8 mouse cellular contexts compared by ENCODE assay signal in genomic region chr7:140821653-140822329, GRCm38 (mm10). TPM values are rescaled to one million over a fixed set of nuclear protein-coding genes. Genes with fewer than 3 reads are reported as not detected.
DNase-seq lines count a peak whose midpoint lies in the region; ATAC-seq and TF ChIP-seq lines count a peak whose summit lies in the region.

TSS of gene Zfp941 (minus strand) at chr7:140822178.

- 2% methylated on average over 21 of the region's 21 CpGs for WGBS in kidney, embryonic 16.5 days
- 8% methylated on average over 21 of the region's 21 CpGs for WGBS in liver, adult 2 months
- 3% methylated on average over 21 of the region's 21 CpGs for WGBS in neural tube, embryonic 11.5 days

- H3K4me1 ChIP-seq in kidney, embryonic 16.5 days (ENCODE audit: insufficient read depth, low read length): no peaks in the 10 kb centered on the region
- H3K4me1 ChIP-seq in liver, adult 2 months (ENCODE audit: control insufficient read depth, insufficient read depth, low read length): peaks cover 3% of the 10 kb centered on the region; the same call in 1 of the 2 replicates
- H3K4me1 ChIP-seq in neural tube, embryonic 11.5 days (ENCODE audit: control insufficient read depth, insufficient read depth, low read length): no peaks in the 10 kb centered on the region

- H3K4me3 ChIP-seq in kidney, embryonic 16.5 days (ENCODE audit: low read length): peak within 1 kb of the TSS; percentile 45
- H3K4me3 ChIP-seq in liver, adult 2 months (ENCODE audit: insufficient read depth, low read depth, low read length): peak within 1 kb of the TSS; percentile 86
- peak within 1 kb of the TSS; percentile 53 for H3K4me3 ChIP-seq in neural tube, embryonic 11.5 days (ENCODE audit: low read depth, low read length)

- H3K27ac ChIP-seq in kidney, embryonic 16.5 days (ENCODE audit: low read length): no peak within 1 kb of the TSS
- no peak within 1 kb of the TSS for H3K27ac ChIP-seq in liver, adult 2 months (replicated peaks; ENCODE audit: insufficient read depth, low read depth, low read length)
- no peak within 1 kb of the TSS for H3K27ac ChIP-seq in neural tube, embryonic 11.5 days (ENCODE audit: low read depth, low read length)

- H3K27me3 ChIP-seq in kidney, embryonic 16.5 days (ENCODE audit: insufficient read depth, low read length): no peaks in the 10 kb centered on the region
- no peaks in the 10 kb centered on the region for H3K27me3 ChIP-seq in liver, adult 2 months (ENCODE audit: control insufficient read depth, insufficient read depth, low read length)
- no peaks in the 10 kb centered on the region for H3K27me3 ChIP-seq in neural tube, embryonic 11.5 days (ENCODE audit: control insufficient read depth, insufficient read depth, low read length)

- ATAC-seq in kidney, embryonic 16.5 days (ENCODE audit: low FRiP score, low TSS enrichment): peak; percentile 77
- peak; percentile 81 for ATAC-seq in neural tube, embryonic 11.5 days (ENCODE audit: insufficient read depth, low FRiP score, low TSS enrichment)

- no peak for TF ChIP-seq POLR2A in liver, adult 2 months (IDR thresholded peaks at IDR 0.05; ENCODE audit: extremely low read depth, insufficient read depth, low read length)

- no peaks in the 10 kb centered on the region for H3K79me2 ChIP-seq in liver, adult 2 months (ENCODE audit: control insufficient read depth, insufficient read depth, low read length)

- TF ChIP-seq CTCF in liver, adult 2 months (IDR thresholded peaks at IDR 0.05; ENCODE audit: low read depth, low read length): no peak

- H3K4me2 ChIP-seq in kidney, embryonic 16.5 days (replicated peaks; ENCODE audit: low read depth, low read length): peak within 1 kb of the TSS; percentile 57
- H3K4me2 ChIP-seq in neural tube, embryonic 11.5 days (ENCODE audit: low read depth): peak within 1 kb of the TSS; percentile 73

- peak; percentile 90 for DNase-seq in heart, adult 11 months
- no peak for DNase-seq in heart, adult 8-10 months (ENCODE audit: low spot score)
- DNase-seq in cerebellum, postnatal 36 days: peak; percentile 86
- peak; percentile 63 to 82 for DNase-seq in frontal cortex, postnatal 36 days (ENCODE audit: low spot score in 2 of 2)
- peak; percentile 50 for DNase-seq in liver, adult 2 months (ENCODE audit: extremely low read depth, low read depth, low spot score)
- DNase-seq in neural tube, embryonic 11.5 days (ENCODE audit: low spot score): peak; percentile 71
- no peak for DNase-seq in thymus, postnatal 14 days

- H3K36me3 ChIP-seq in kidney, embryonic 16.5 days (ENCODE audit: insufficient read depth, low read length): no peaks in the 10 kb centered on the region
- H3K36me3 ChIP-seq in liver, adult 2 months (ENCODE audit: control insufficient read depth, insufficient read depth, low read length): no peaks in the 10 kb centered on the region
- no peaks in the 10 kb centered on the region for H3K36me3 ChIP-seq in neural tube, embryonic 11.5 days (ENCODE audit: control insufficient read depth, insufficient read depth, low read length)

- peak within 1 kb of the TSS; percentile 53 for H3K9ac ChIP-seq in kidney, embryonic 16.5 days (replicated peaks; ENCODE audit: low read length)
- peak within 1 kb of the TSS; percentile 76 for H3K9ac ChIP-seq in liver, adult 2 months (ENCODE audit: low read depth, low read length)
- H3K9ac ChIP-seq in neural tube, embryonic 11.5 days (ENCODE audit: low read length): peak within 1 kb of the TSS; percentile 63

- no peaks in the 10 kb centered on the region for H3K9me3 ChIP-seq in kidney, embryonic 16.5 days (ENCODE audit: low read length)
- H3K9me3 ChIP-seq in neural tube, embryonic 11.5 days (ENCODE audit: control insufficient read depth, low read length): no peaks in the 10 kb centered on the region

RNA-seq across cellular contexts. Expression of gene Zfp941, which starts in this region (rescaled TPM):
- total RNA-seq in heart, adult 8-10 months (2022): under 1 TPM; 0.06 to 0.53 (median 0.30) TPM
- polyA plus RNA-seq in kidney, embryonic 16.5 days (2015; fragmentation: Nextera tagmentation; extraction: Ambion mirVana): 1.4 and 1.6 TPM in 2 replicates
- total RNA-seq in liver, adult 2 months (2014; rRNA removed): 1.0 TPM in 2 replicates
- 0.34 and 0.77 TPM in 2 replicates for polyA plus RNA-seq in liver, adult 2 months (2012; rRNA removed)
- polyA plus RNA-seq in neural tube, embryonic 11.5 days (2014; fragmentation: Nextera tagmentation; extraction: Ambion mirVana): 6.5 and 7.7 TPM in 2 replicates

Comparison
In these comparisons a context has a peak if more than half of its experiments do, and no peak if none do; other contexts are left out.
1. DNase-seq: peak in heart, adult 11 months (single experiment), cerebellum, postnatal 36 days (2 of 2), frontal cortex, postnatal 36 days (2 of 2), liver, adult 2 months (single experiment) and neural tube, embryonic 11.5 days (single experiment); none in heart, adult 8-10 months (single experiment) and thymus, postnatal 14 days (single experiment).
2. Peak in every context shown above with its lines, with median percentiles within 50 percentile points of each other: H3K4me3 ChIP-seq and H3K9ac ChIP-seq.